Mouse (Mus musculus) limb, embryonic 15.5 days (tissue): ENCODE data around the gene Bysl. TPM values are rescaled to one million over a fixed set of nuclear protein-coding genes. Genes with fewer than 3 reads are reported as not detected.
"Not testable (repeated sequence)": the region's sequence is repeated elsewhere in the genome, so short reads cannot be mapped to it uniquely, and the experiment has no call there.

ENCODE experiments used
- ATAC-seq: fragments of 200-750 bp; cut with Nextera tagmentation; 2 replicates; pipeline ENCODE4 v1.8.0; 2017; ENCODE audit warnings: low read depth, moderate TSS enrichment; ENCODE audit not compliant: insufficient number of reproducible peaks, low FRiP score, low TSS enrichment
- H3K27ac ChIP-seq: fragments of 300-500 bp; sonication (generic); 2 replicates; pipeline ENCODE4 v1.5.1; 2015; ENCODE audit warnings: moderate library complexity, mild to moderate bottlenecking, inconsistent platforms
- H3K27me3 ChIP-seq: fragments of 300-500 bp; sonication (generic); 2 replicates; pipeline ENCODE4 v1.6.1; 2015; ENCODE audit warnings: inconsistent platforms
- H3K36me3 ChIP-seq: fragments of 300-500 bp; sonication (generic); 2 replicates; pipeline ENCODE4 v1.6.1; 2015; ENCODE audit warnings: inconsistent platforms
- H3K4me1 ChIP-seq: fragments of 300-500 bp; sonication (generic); 2 replicates; pipeline ENCODE4 v1.6.1; 2015; ENCODE audit warnings: inconsistent platforms
- H3K4me2 ChIP-seq: fragments of 300-500 bp; sonication (generic); 2 replicates; pipeline ENCODE4 v1.6.1; 2015; ENCODE audit warnings: mild to moderate bottlenecking, inconsistent platforms
- H3K4me3 ChIP-seq: fragments of 300-500 bp; sonication (generic); 2 replicates; pipeline ENCODE4 v1.5.1; 2015; ENCODE audit warnings: mild to moderate bottlenecking, inconsistent platforms
- H3K9ac ChIP-seq: fragments of 300-500 bp; sonication (generic); 2 replicates; pipeline ENCODE4 v1.6.1; 2015; ENCODE audit warnings: inconsistent platforms
- H3K9me3 ChIP-seq: fragments of 300-500 bp; sonication (generic); 2 replicates; pipeline ENCODE4 v1.6.1; 2016; ENCODE audit warnings: inconsistent platforms
- WGBS: fragments of 180-500 bp; shearing (Covaris S2); methylation state at CpG from one replicate; pipeline ENCODE4 v1.1.7; 2015; 5-methylcytosine and 5-hydroxymethylcytosine counted together
- polyA plus RNA-seq: library from polyadenylated mRNA; unstranded; fragments of >200 nt; fragmentation: Nextera tagmentation; extraction: Ambion mirVana; gene quantifications from 2 replicates; pipeline ENCODE4 v1.2.1, GENCODE M21; 2015

The Bysl gene
- polyA plus RNA-seq, 1 experiment from 2014 or later, result 24.1 TPM

DNA sequence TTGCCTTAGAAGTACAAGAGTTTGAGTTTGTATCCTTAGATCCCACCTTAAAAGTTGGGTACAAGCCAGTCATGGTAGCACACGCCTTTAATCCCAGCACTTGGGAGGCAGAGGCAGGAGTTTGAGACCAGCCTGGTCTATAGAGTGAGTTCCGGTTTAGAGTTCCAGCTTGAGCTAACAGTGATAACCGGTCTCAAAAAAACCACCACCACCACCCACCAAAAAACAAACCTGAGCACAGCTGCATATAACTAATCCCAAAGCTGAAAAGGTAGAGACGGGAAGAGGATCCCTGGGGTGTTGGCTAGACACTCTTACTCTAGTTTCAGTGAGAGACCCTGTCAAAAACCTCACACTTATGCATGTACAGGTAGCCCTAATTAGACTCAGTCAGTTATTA is 5.4 kb upstream of the Bysl start:
- Histone ChIP-seq H3K27ac (no peak overlapping the region), H3K4me2 (no peak overlapping the region), H3K27me3 (no peaks in the 10 kb centered on the region), H3K9me3 (no peaks in the 10 kb centered on the region), H3K9ac (no peak overlapping the region), H3K4me1 (peaks cover 12% of the 10 kb centered on the region), H3K4me3 (no peak overlapping the region), H3K36me3 (peaks cover 66% of the 10 kb centered on the region)
- no peak for ATAC-seq
- WGBS, result 86% methylated on average over 4 of the region's 4 CpGs

DNA sequence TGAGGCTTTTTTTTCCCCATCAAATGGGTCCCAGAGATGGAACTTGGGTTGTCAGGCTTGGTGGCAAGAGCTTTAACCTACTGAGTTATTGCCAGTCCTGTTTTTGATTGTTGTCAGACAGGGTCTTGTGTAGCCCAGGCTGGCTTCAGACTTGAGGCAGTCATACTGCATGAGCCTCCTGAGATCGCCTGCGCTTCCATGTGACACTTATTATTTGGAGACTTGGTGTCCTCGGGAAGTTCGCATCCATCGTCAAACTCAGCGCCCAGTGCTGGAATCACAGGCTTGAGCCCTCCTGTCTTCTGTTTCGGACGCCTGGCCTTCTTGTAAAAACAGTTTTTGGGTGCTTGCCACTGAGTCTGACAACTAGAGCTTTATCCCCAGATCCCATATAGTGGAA is 4.8 kb upstream of the Bysl start:
- Histone ChIP-seq H3K4me3 (no peak overlapping the region), H3K27ac (no peak overlapping the region), H3K9ac (no peak overlapping the region), H3K4me1 (peaks cover 12% of the 10 kb centered on the region), H3K4me2 (no peak overlapping the region), H3K36me3 (peaks cover 61% of the 10 kb centered on the region), H3K27me3 (no peaks in the 10 kb centered on the region), H3K9me3 (no peaks in the 10 kb centered on the region)
- ATAC-seq, result no peak
- 92% methylated on average over 8 of the region's 8 CpGs for WGBS

DNA sequence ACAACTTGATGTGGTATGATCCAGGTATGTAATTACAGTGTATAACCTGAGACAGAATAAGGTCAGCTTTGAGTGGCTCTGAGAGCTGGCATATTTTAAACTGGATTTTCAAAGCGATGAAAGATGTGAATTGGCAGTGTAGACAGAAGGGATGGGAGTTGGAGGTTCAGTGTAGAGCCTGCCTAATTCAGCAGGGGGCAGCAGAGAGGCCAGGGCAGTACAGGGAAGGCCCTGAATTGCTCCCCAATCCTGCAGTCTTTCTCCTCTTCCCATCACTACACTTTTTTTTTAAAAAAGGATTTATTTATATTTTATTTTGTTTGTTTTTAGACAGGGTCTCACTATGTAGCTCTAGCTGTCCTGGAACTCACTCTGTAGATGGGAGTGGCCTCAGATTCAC is 2.7 kb upstream of the Bysl start:
- ATAC-seq, result no peak
- H3K4me3 ChIP-seq, result no peak overlapping the region
- no peaks in the 10 kb centered on the region for H3K27me3 ChIP-seq
- 86% methylated on average over 1 of the region's 1 CpGs for WGBS
- peaks cover 49% of the 10 kb centered on the region for H3K36me3 ChIP-seq
- H3K27ac ChIP-seq, result no peak overlapping the region
- no peak overlapping the region for H3K9ac ChIP-seq
- H3K9me3 ChIP-seq, result no peaks in the 10 kb centered on the region
- H3K4me1 ChIP-seq, result peaks cover 24% of the 10 kb centered on the region
- H3K4me2 ChIP-seq, result no peak overlapping the region

DNA sequence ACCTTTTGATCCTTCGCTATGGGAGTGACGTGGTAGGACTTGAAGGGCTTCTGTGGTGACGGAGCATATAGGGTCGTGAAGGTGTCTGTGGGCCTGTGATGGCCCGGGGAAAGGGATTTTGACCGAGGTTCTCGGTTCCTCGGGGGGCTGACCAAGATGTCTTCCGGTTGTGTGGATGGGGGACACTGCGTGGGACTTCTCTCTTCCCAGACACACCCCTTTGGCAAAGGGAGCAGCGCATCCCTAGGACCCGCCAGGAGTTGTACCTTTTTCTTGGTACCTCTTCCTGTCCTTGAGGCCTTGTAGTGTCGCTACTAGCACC is 330 bp upstream of the Bysl start:
- ATAC-seq, result 0 out of 2 replicates have a peak, but pooled peaks have one; percentile 0
- no peaks in the 10 kb centered on the region for H3K9me3 ChIP-seq
- H3K36me3 ChIP-seq, result peaks cover 48% of the 10 kb centered on the region
- WGBS, result under 1% methylated on average over 13 of the region's 13 CpGs
- peaks cover 24% of the 10 kb centered on the region for H3K4me1 ChIP-seq
- H3K4me3 ChIP-seq, result peak overlapping the region; percentile 82
- H3K9ac ChIP-seq, result peak overlapping the region; percentile 65
- peak overlapping the region; percentile 77 for H3K4me2 ChIP-seq
- no peaks in the 10 kb centered on the region for H3K27me3 ChIP-seq
- peak overlapping the region; percentile 81 for H3K27ac ChIP-seq

DNA sequence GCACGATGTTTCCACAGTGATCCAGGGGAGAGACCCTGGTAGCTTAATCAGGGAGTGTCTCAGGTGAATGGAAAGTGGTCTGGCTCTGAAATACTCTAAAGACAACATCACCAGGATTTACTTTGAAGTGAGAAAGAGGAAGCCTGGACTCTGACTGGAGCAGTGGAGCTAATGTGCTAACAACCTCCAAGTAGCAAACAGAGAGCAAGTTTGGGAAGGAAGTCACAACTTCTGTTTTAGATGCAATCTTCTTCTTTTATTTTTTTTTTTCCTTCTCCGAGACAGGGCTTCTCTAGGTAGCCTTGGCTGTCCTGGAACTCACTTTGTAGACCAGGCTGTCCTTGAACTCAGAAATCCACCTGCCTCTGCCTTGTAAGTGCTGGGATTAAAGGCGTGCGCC is 2.1 kb downstream of the Bysl start:
- no peaks in the 10 kb centered on the region for H3K9me3 ChIP-seq
- no peaks in the 10 kb centered on the region for H3K27me3 ChIP-seq
- H3K4me1 ChIP-seq, result peaks cover 24% of the 10 kb centered on the region
- ATAC-seq, result no peak
- no peak overlapping the region for H3K4me2 ChIP-seq
- WGBS, result 88% methylated on average over 4 of the region's 4 CpGs
- H3K9ac ChIP-seq, result no peak overlapping the region
- H3K27ac ChIP-seq, result no peak overlapping the region
- H3K36me3 ChIP-seq, result peaks cover 52% of the 10 kb centered on the region
- H3K4me3 ChIP-seq, result no peak overlapping the region

DNA sequence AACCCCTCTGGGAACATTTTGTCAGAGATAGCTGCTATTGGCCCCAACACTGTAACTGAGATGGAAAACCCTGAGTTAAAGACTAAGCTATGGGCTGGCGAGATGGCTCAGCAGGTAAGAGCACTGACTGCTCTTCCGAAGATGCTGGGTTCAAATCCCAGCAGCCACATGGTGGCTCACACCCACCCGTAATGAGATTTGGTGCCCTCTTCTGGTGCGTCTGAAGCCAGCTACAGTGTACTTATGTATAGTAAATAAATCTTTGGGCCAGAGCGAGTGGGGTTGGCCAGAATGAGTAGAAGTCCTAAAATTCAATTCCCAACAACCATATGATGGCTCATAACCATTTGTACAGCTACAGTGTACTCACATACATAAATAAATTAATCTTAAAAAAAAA is 5.1 kb downstream of the Bysl start:
- 75% methylated on average over 5 of the region's 5 CpGs for WGBS
- no peak overlapping the region for H3K4me2 ChIP-seq

DNA sequence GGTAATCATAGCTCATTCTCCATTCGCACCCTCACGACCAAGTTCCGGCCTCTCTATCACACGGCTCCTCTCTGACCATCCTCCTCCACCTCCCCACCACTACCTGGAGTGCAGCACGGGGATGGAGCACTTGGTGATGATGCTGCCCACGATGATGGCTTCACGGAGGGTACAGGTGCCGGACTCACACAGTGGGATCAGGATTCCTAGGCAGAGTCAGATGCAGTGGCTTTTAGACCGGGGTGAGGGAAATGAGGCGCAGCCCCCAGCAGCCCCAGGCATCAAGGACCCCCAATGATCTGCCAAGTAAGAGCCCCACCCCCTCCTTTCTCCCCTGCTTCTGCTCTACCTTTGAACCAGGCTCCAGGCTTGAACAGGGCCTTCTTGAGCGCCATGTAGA is 9.0 kb downstream of the Bysl start:
- H3K27ac ChIP-seq, result no peak overlapping the region
- H3K4me2 ChIP-seq, result no peak overlapping the region
- ATAC-seq, result no peak
- peaks cover 93% of the 10 kb centered on the region for H3K36me3 ChIP-seq
- H3K9me3 ChIP-seq, result no peaks in the 10 kb centered on the region
- no peak overlapping the region for H3K4me3 ChIP-seq
- H3K9ac ChIP-seq, result no peak overlapping the region
- peaks cover 15% of the 10 kb centered on the region for H3K4me1 ChIP-seq
- 85% methylated on average over 11 of the region's 11 CpGs for WGBS
- no peaks in the 10 kb centered on the region for H3K27me3 ChIP-seq

More for the DNA sequence above, 5.1 kb downstream of the Bysl start:
- H3K9ac ChIP-seq, result no peak overlapping the region
- no peak overlapping the region for H3K27ac ChIP-seq
- peaks cover 12% of the 10 kb centered on the region for H3K4me1 ChIP-seq
- peaks cover 67% of the 10 kb centered on the region for H3K36me3 ChIP-seq
- no peak for ATAC-seq
- H3K4me3 ChIP-seq, result no peak overlapping the region
- H3K27me3 ChIP-seq, result no peaks in the 10 kb centered on the region
- no peaks in the 10 kb centered on the region for H3K9me3 ChIP-seq

DNA sequence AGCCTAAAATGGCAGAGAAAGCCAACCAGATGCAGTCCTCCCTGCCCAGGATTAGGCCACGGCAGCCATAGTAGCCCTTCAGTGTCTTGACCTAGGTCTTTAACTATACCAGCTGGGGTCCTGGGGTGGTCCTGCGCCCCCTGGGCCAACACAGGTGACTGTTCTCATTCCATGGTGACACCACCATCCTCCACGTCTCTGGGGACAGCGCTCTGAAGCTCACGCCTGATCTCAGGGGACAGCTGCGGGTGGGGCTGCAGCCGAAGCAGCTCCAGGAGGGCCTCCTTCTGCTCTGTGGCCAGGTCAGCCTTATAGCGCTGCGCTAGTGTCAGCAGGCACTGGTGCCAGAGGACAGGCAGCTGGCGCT is 9.9 kb downstream of the Bysl start:
- 0 out of 2 replicates have a peak overlapping the region, but pooled peaks have one; percentile 69 for H3K27ac ChIP-seq
- H3K9ac ChIP-seq, result no peak overlapping the region
- H3K4me2 ChIP-seq, result no peak overlapping the region
- H3K9me3 ChIP-seq, result no peaks in the 10 kb centered on the region
- no peaks in the 10 kb centered on the region for H3K27me3 ChIP-seq
- H3K4me1 ChIP-seq, result peaks cover 24% of the 10 kb centered on the region
- no peak overlapping the region for H3K4me3 ChIP-seq
- peaks cover 91% of the 10 kb centered on the region for H3K36me3 ChIP-seq
- WGBS, result 89% methylated on average over 10 of the region's 10 CpGs
- ATAC-seq, result no peak

DNA sequence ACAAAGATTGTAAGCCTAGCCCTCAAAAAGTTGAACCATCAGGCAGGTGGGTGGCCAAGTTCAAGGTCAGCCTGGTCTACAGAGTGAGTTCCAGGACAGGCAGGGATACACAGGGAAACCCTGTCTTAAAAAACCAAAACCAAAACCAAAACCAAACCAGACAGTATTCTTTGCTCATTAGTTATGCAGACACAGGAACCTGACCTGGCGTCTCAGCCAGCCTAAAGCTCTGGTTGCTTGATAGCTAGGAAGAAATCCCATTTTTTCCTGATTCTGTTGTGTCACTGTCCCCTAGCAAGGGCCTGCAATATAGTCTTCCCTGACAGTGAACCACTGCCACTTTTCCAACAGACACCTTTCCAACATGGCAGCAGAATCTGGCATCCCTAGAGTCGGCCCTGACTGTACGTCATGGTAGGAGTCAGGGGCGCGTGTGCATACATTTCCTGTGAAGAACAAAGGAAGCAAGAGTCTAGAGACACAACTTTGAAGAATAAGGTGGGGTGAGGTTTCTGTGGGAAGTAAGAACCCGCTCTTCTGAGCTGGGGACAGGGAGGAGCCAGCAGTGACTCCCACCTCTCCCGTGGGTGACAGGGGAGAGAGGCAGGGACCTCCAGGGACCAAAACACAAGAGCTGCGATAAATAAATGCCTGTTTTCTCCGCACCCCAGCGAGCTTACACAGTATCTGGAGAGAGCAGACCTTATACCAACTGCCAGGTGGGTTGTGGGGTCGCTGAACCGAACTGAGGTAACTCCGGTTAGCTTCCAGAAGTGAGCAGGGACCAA is 10.5 kb downstream of the Bysl start:
- 87% methylated on average over 13 of the region's 13 CpGs for WGBS
- Histone ChIP-seq H3K9me3 (no peaks in the 10 kb centered on the region), H3K4me1 (peaks cover 30% of the 10 kb centered on the region), H3K36me3 (peaks cover 86% of the 10 kb centered on the region), H3K4me2 (no peak overlapping the region), H3K4me3 (no peak overlapping the region), H3K27me3 (no peaks in the 10 kb centered on the region), H3K27ac (peak overlapping the region; percentile 69), H3K9ac (no peak overlapping the region)
- no peak for ATAC-seq

DNA sequence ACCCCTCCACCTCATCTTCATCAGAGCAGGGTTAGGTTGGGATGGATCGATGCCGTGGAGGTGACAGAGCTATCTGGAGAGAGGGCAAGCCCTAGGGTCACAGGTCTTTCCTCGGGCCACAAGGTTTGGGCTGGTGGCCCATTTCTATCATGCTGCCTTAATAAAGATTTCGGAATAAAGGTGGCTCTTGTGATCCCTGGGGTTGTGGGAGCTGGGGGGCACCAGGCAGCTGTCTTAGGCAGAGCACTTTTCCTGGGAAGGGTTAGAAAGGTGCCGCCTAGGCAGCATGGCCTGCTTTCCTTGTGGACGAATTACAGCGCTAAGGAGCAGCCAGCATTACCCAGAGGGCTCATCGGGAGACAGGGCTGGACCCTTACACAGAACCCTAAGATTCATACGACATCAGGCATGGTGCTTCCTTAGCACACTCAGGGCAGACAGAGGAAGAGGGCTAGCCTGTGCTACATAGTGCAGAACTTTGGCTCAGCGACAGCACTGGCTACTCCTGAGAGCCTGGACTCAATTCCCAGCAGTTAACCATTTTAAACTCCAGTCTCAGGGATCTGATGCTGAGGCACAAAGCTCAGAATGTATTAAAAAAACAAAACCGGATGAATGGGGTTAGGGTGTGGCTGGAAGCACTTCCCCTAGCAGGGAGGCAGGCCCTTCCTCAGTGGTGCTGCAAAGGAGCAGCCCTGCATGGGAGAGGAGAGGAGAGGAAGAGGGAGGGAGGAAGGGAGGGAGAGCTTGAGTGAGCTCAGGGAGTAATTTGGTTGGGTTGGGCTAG is 11.6 kb downstream of the Bysl start:
- WGBS, result 74% methylated on average over 11 of the region's 11 CpGs
- Histone ChIP-seq H3K36me3 (peaks cover 75% of the 10 kb centered on the region), H3K27me3 (no peaks in the 10 kb centered on the region), H3K4me1 (peaks cover 39% of the 10 kb centered on the region), H3K9me3 (no peaks in the 10 kb centered on the region), H3K4me3 (no peak overlapping the region), H3K4me2 (no peak overlapping the region), H3K9ac (no peak overlapping the region), H3K27ac (peak overlapping the region; percentile 69)
- ATAC-seq, result no peak

DNA sequence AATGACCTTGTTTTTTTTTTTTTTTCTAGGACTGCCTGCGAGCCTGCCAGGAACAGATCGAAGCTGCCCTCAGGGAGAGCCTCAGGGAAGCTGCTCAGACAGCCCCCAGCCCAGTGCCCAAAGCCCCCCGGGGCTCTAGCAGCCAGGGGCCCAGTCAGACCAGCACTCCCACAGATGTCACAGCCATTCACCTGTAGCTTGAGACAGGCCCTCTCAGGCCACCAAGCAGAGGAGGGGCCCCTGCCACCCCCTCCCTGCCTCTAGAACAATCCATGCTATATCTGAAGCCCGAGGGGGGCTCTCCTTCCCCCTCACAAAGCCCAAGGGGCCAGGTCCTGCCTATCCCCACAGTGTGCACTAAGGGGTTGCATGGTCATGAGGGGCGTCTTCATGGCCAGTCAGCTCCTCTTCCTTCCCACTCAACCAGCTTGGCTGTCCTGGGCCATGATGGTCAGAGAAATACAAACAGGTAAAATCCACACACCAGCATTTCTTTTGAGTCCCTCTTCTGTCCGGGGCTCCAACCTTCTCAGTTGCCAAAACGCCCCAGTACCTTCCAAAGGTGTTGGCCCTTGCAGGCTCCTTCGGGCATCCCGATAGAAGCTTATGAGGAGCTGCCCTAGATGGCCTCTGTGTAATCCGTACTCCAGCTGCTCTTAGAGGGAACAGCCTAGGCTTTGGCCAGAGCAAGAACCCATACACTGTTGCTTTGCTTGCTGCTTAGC is 12.6 kb downstream of the Bysl start:
- Histone ChIP-seq H3K36me3 (peaks cover 66% of the 10 kb centered on the region), H3K4me1 (peaks cover 39% of the 10 kb centered on the region), H3K27ac (peak overlapping the region; percentile 97; the same call in 1 of the 2 replicates)
- not testable (repeated sequence) for H3K4me3 ChIP-seq, H3K27me3 ChIP-seq, H3K4me2 ChIP-seq, ATAC-seq, H3K9me3 ChIP-seq, H3K9ac ChIP-seq
- 83% methylated on average over 10 of the region's 10 CpGs for WGBS
